Mouse (Mus musculus) urinary bladder, postnatal 25 days (tissue): ENCODE data around the gene Enah.

ENCODE experiments used
- DNase-seq: peaks from one replicate; pipeline ENCODE4 v3.0.0; 2022; ENCODE audit warnings: low spot score

Gene Enah

GRCm38 (mm10) chr1:181960383-181960782 is 59.4 kb downstream of the Enah start:
- DNase-seq, result no peak

- DNase-seq, result no peak
Observed at GRCm38 (mm10) chr1:181958392-181958791, 61.4 kb downstream of the Enah start.

GRCm38 (mm10) chr1:181957736-181958135 is 62.1 kb downstream of the Enah start:
- no peak for DNase-seq

GRCm38 (mm10) chr1:181953547-181953946 is 66.2 kb downstream of the Enah start:
- DNase-seq, result no peak

- DNase-seq, result no peak
Observed at GRCm38 (mm10) chr1:181951266-181951665, 68.5 kb downstream of the Enah start.

- no peak for DNase-seq
Observed at GRCm38 (mm10) chr1:181950721-181951120, 69.1 kb downstream of the Enah start.

- DNase-seq, result no peak
Observed at GRCm38 (mm10) chr1:181948191-181948590, 71.6 kb downstream of the Enah start.

GRCm38 (mm10) chr1:181937064-181937463 is 82.7 kb downstream of the Enah start:
- no peak for DNase-seq

GRCm38 (mm10) chr1:181928388-181928787 is 91.4 kb downstream of the Enah start:
- DNase-seq, result no peak

GRCm38 (mm10) chr1:181923384-181923783 is 96.4 kb downstream of the Enah start:
- DNase-seq, result no peak

GRCm38 (mm10) chr1:181921580-181922494 is 98.0 kb downstream of the Enah start:
- no peak for DNase-seq

- no peak for DNase-seq
Observed at GRCm38 (mm10) chr1:181911841-181912240, 107.9 kb downstream of the Enah start.

- no peak for DNase-seq
Observed at GRCm38 (mm10) chr1:181901706-181902373, 118.0 kb downstream of the Enah start.

- no peak for DNase-seq
Observed at GRCm38 (mm10) chr1:181900846-181901245, 118.9 kb downstream of the Enah start.

GRCm38 (mm10) chr1:181898961-181899360 is 120.8 kb downstream of the Enah start:
- no peak for DNase-seq

GRCm38 (mm10) chr1:181896991-181897390 is 122.8 kb downstream of the Enah start:
- DNase-seq, result no peak

GRCm38 (mm10) chr1:181893721-181894120 is 126.1 kb downstream of the Enah start:
- no peak for DNase-seq

- no peak for DNase-seq
Observed at GRCm38 (mm10) chr1:181889670-181890069, 130.1 kb downstream of the Enah start.

GRCm38 (mm10) chr1:181888801-181889200 is 131.0 kb downstream of the Enah start:
- peak; percentile 96 for DNase-seq

- DNase-seq, result peak; percentile 45
Observed at GRCm38 (mm10) chr1:181881532-181881931, 138.3 kb downstream of the Enah start.

- no peak for DNase-seq
Observed at GRCm38 (mm10) chr1:181880752-181881325, 139.0 kb downstream of the Enah start.

GRCm38 (mm10) chr1:181878436-181878835 is 141.4 kb downstream of the Enah start:
- no peak for DNase-seq

GRCm38 (mm10) chr1:181877088-181877487 is 142.7 kb downstream of the Enah start:
- DNase-seq, result no peak
